ENCODE assay signal across 14 mouse cellular contexts in genomic region chr5:139804573-139805111, GRCm38 (mm10). TPM values are rescaled to one million over a fixed set of nuclear protein-coding genes. Genes with fewer than 3 reads are reported as not detected.
DNase-seq lines count a peak whose midpoint lies in the region; ATAC-seq and TF ChIP-seq lines count a peak whose summit lies in the region.
"Had no signal": no experiment of that assay in that cellular context is flagged by ENCODE, and none has a peak within 500 bp of the region (broad histone marks: within the 10 kb centered on the region; RNA-seq: fewer than 3 reads in every experiment).

No protein-coding gene starts in this region.

- H3K9me3 ChIP-seq in hindbrain, embryonic 11.5 days (ENCODE audit: control insufficient read depth, low read length): no peaks in the 10 kb centered on the region
- H3K9me3 ChIP-seq in hindbrain, embryonic 12.5 days (replicated peaks): no peaks in the 10 kb centered on the region
- no peaks in the 10 kb centered on the region for H3K9me3 ChIP-seq in intestine, embryonic 15.5 days

- ATAC-seq in hindbrain, embryonic 11.5 days (ENCODE audit: low FRiP score): no peak
- no peak for ATAC-seq in hindbrain, embryonic 12.5 days (ENCODE audit: low FRiP score)
- ATAC-seq in common myeloid progenitor, adult 5-6 weeks (replicated peaks; ENCODE audit: low read depth, poor library complexity, severe bottlenecking): peak; percentile 19
- peak; percentile 66 for ATAC-seq in intestine, embryonic 15.5 days

- H3K4me1 ChIP-seq in hindbrain, embryonic 11.5 days (replicated peaks; ENCODE audit: control insufficient read depth, insufficient read depth, low read length): no peaks in the 10 kb centered on the region; the same call in 1 of the 2 replicates
- peaks cover 18% of the 10 kb centered on the region for H3K4me1 ChIP-seq in hindbrain, embryonic 12.5 days
- H3K4me1 ChIP-seq in intestine, embryonic 15.5 days (replicated peaks): peaks cover 21% of the 10 kb centered on the region
- peaks cover 21% of the 10 kb centered on the region for H3K4me1 ChIP-seq in small intestine, adult 2 months (ENCODE audit: control insufficient read depth, insufficient read depth, insufficient read length, low read length)

- H3K36me3 ChIP-seq in hindbrain, embryonic 11.5 days (ENCODE audit: control insufficient read depth, insufficient read depth, low read length): 0 out of 2 replicates have a peak, but pooled peaks cover 3% of the 10 kb centered on the region
- H3K36me3 ChIP-seq in hindbrain, embryonic 12.5 days: peaks cover 23% of the 10 kb centered on the region
- peaks cover 16% of the 10 kb centered on the region for H3K36me3 ChIP-seq in intestine, embryonic 15.5 days
- peaks cover 64% of the 10 kb centered on the region for H3K36me3 ChIP-seq in small intestine, adult 2 months (ENCODE audit: control insufficient read depth, insufficient read depth, low read length)

- no peak for DNase-seq in hindbrain, embryonic 11.5 days (ENCODE audit: low spot score)
- no peak for DNase-seq in frontal cortex, adult 2 months (ENCODE audit: extremely low spot score in 1 of 2, low spot score in 1 of 2)
- no peak for DNase-seq in urinary bladder, postnatal 4 days (ENCODE audit: low spot score in 2 of 2)
- DNase-seq: adrenal gland, adult 2 months; cerebellum, adult 9-10 months; thymus, adult 18-20 months had no signal

- H3K27me3 ChIP-seq in hindbrain, embryonic 11.5 days (ENCODE audit: control insufficient read depth, insufficient read depth, low read length): no peaks in the 10 kb centered on the region
- peaks cover 28% of the 10 kb centered on the region for H3K27me3 ChIP-seq in hindbrain, embryonic 12.5 days
- H3K27me3 ChIP-seq in intestine, embryonic 15.5 days (replicated peaks): no peaks in the 10 kb centered on the region
- H3K27me3 ChIP-seq in small intestine, adult 2 months (ENCODE audit: control insufficient read depth, insufficient read depth, low read length): no peaks in the 10 kb centered on the region

- no peak for TF ChIP-seq POLR2A in small intestine, adult 2 months (IDR thresholded peaks at IDR 0.05; ENCODE audit: low read depth, low read length)

- H3K4me3 ChIP-seq in hindbrain, embryonic 11.5 days (ENCODE audit: low read depth, low read length): no peak overlapping the region
- H3K4me3 ChIP-seq in hindbrain, embryonic 12.5 days: no peak overlapping the region
- H3K4me3 ChIP-seq in intestine, embryonic 15.5 days (replicated peaks): no peak overlapping the region
- H3K4me3 ChIP-seq in small intestine, adult 2 months (ENCODE audit: low read depth, low read length): no peak overlapping the region
- H3K4me3 ChIP-seq: left cerebral cortex, adult 2 months had no signal

- no peak overlapping the region for H3K4me2 ChIP-seq in hindbrain, embryonic 11.5 days (replicated peaks; ENCODE audit: low read depth, low read length)
- no peak overlapping the region for H3K4me2 ChIP-seq in hindbrain, embryonic 12.5 days (replicated peaks)
- no peak overlapping the region for H3K4me2 ChIP-seq in intestine, embryonic 15.5 days (replicated peaks)

- 90% methylated on average over 11 of the region's 11 CpGs for WGBS in hindbrain, embryonic 11.5 days
- 88% methylated on average over 11 of the region's 11 CpGs for WGBS in hindbrain, embryonic 12.5 days
- WGBS in intestine, embryonic 15.5 days: 77% methylated on average over 11 of the region's 11 CpGs
- WGBS in small intestine, adult 2 months: 46% methylated on average over 11 of the region's 11 CpGs

- H3K27ac ChIP-seq in hindbrain, embryonic 11.5 days (ENCODE audit: low read depth, low read length): peak overlapping the region; percentile 49; the same call in 1 of the 2 replicates
- no peak overlapping the region for H3K27ac ChIP-seq in hindbrain, embryonic 12.5 days
- peak overlapping the region; percentile 54 for H3K27ac ChIP-seq in intestine, embryonic 15.5 days
- peak overlapping the region; percentile 90 for H3K27ac ChIP-seq in small intestine, adult 2 months (ENCODE audit: insufficient read depth, low read depth, low read length)
- H3K27ac ChIP-seq: left cerebral cortex, adult 2 months had no signal

- no peak overlapping the region for H3K9ac ChIP-seq in hindbrain, embryonic 11.5 days (ENCODE audit: low read depth, low read length)
- no peak overlapping the region for H3K9ac ChIP-seq in hindbrain, embryonic 12.5 days
- H3K9ac ChIP-seq in intestine, embryonic 15.5 days: no peak overlapping the region

- TF ChIP-seq CTCF in small intestine, adult 2 months (IDR thresholded peaks at IDR 0.05; ENCODE audit: extremely low read depth, insufficient read length, insufficient replicate concordance, low read depth, low read length): no peak

RNA-seq across cellular contexts. Expression of gene Mafk, which starts 13.3 kb away (rescaled TPM):
- 5.2 and 6.3 TPM in 2 replicates for polyA plus RNA-seq in hindbrain, embryonic 11.5 days (2014; fragmentation: Nextera tagmentation; extraction: Ambion mirVana)
- polyA plus RNA-seq in hindbrain, embryonic 12.5 days (2016; fragmentation: Nextera tagmentation; extraction: Ambion mirVana): 11.4 and 12.0 TPM in 2 replicates
- 36.0 and 38.4 TPM in 2 replicates for total RNA-seq in common myeloid progenitor, adult 5-6 weeks (2017)
- polyA plus RNA-seq in intestine, embryonic 15.5 days (2015; fragmentation: Nextera tagmentation; extraction: Ambion mirVana): 17.6 and 20.7 TPM in 2 replicates
- polyA plus RNA-seq in small intestine, adult 2 months (2012; rRNA removed): 27.1 and 70.9 TPM in 2 replicates
- polyA plus RNA-seq in frontal cortex, adult 2 months (2012; rRNA removed): 6.9 and 7.3 TPM in 2 replicates

RNA-seq across cellular contexts. Expression of gene Tmem184a, which starts 15.1 kb away (rescaled TPM):
- polyA plus RNA-seq in hindbrain, embryonic 11.5 days (2014; fragmentation: Nextera tagmentation; extraction: Ambion mirVana): 1.1 and 1.2 TPM in 2 replicates
- 0.43 and 1.4 TPM in 2 replicates for polyA plus RNA-seq in hindbrain, embryonic 12.5 days (2016; fragmentation: Nextera tagmentation; extraction: Ambion mirVana)
- total RNA-seq in common myeloid progenitor, adult 5-6 weeks (2017): 0.14 TPM in 1 of 2 replicates, not detected in the other
- 57.7 and 68.4 TPM in 2 replicates for polyA plus RNA-seq in intestine, embryonic 15.5 days (2015; fragmentation: Nextera tagmentation; extraction: Ambion mirVana)
- 277 and 416 TPM in 2 replicates for polyA plus RNA-seq in small intestine, adult 2 months (2012; rRNA removed)
- 0.10 and 0.34 TPM in 2 replicates for polyA plus RNA-seq in frontal cortex, adult 2 months (2012; rRNA removed)
- total RNA-seq: neutrophil, adult 5-6 weeks had no signal

RNA-seq across cellular contexts. Expression of gene Gm26938, which starts 21.6 kb away (rescaled TPM):
- polyA plus RNA-seq in hindbrain, embryonic 11.5 days (2014; fragmentation: Nextera tagmentation; extraction: Ambion mirVana): not detected in 2 replicates
- polyA plus RNA-seq in hindbrain, embryonic 12.5 days (2016; fragmentation: Nextera tagmentation; extraction: Ambion mirVana): not detected in 2 replicates
- not detected in 2 replicates for total RNA-seq in common myeloid progenitor, adult 5-6 weeks (2017)
- polyA plus RNA-seq in intestine, embryonic 15.5 days (2015; fragmentation: Nextera tagmentation; extraction: Ambion mirVana): 0.29 TPM in 1 of 2 replicates, not detected in the other
- polyA plus RNA-seq in small intestine, adult 2 months (2012; rRNA removed): 0.28 TPM in 1 of 2 replicates, not detected in the other
- polyA plus RNA-seq in frontal cortex, adult 2 months (2012; rRNA removed): not detected in 2 replicates
- total RNA-seq: adrenal gland, adult 2 months; gastrocnemius, postnatal 4 days; left cerebral cortex, adult 2 months; neutrophil, adult 5-6 weeks had no signal
- polyA plus RNA-seq: adrenal gland, adult 2 months; midbrain, embryonic 11.5 days had no signal

RNA-seq across cellular contexts. Expression of gene Psmg3, which starts 22.0 kb away (rescaled TPM):
- polyA plus RNA-seq in hindbrain, embryonic 11.5 days (2014; fragmentation: Nextera tagmentation; extraction: Ambion mirVana): 74.5 and 77.3 TPM in 2 replicates
- polyA plus RNA-seq in hindbrain, embryonic 12.5 days (2016; fragmentation: Nextera tagmentation; extraction: Ambion mirVana): 55.8 and 66.6 TPM in 2 replicates
- total RNA-seq in common myeloid progenitor, adult 5-6 weeks (2017): 24.5 and 24.8 TPM in 2 replicates
- 80.0 and 80.2 TPM in 2 replicates for polyA plus RNA-seq in intestine, embryonic 15.5 days (2015; fragmentation: Nextera tagmentation; extraction: Ambion mirVana)
- polyA plus RNA-seq in small intestine, adult 2 months (2012; rRNA removed): 18.2 and 20.9 TPM in 2 replicates
- 29.9 and 32.5 TPM in 2 replicates for polyA plus RNA-seq in frontal cortex, adult 2 months (2012; rRNA removed)

RNA-seq across cellular contexts. Expression of gene Ints1, which starts 29.2 kb away (rescaled TPM):
- polyA plus RNA-seq in hindbrain, embryonic 11.5 days (2014; fragmentation: Nextera tagmentation; extraction: Ambion mirVana): 26.3 and 28.3 TPM in 2 replicates
- 32.8 and 37.7 TPM in 2 replicates for polyA plus RNA-seq in hindbrain, embryonic 12.5 days (2016; fragmentation: Nextera tagmentation; extraction: Ambion mirVana)
- 20.4 and 32.7 TPM in 2 replicates for total RNA-seq in common myeloid progenitor, adult 5-6 weeks (2017)
- 22.2 and 25.4 TPM in 2 replicates for polyA plus RNA-seq in intestine, embryonic 15.5 days (2015; fragmentation: Nextera tagmentation; extraction: Ambion mirVana)
- polyA plus RNA-seq in small intestine, adult 2 months (2012; rRNA removed): 46.9 and 86.6 TPM in 2 replicates
- polyA plus RNA-seq in frontal cortex, adult 2 months (2012; rRNA removed): 70.4 and 73.5 TPM in 2 replicates

Comparison
In these comparisons a context has a peak if more than half of its experiments do, and no peak if none do; other contexts are left out.
1. ATAC-seq: peak in common myeloid progenitor, adult 5-6 weeks (single experiment) and intestine, embryonic 15.5 days (single experiment); none in hindbrain, embryonic 11.5 days (single experiment) and hindbrain, embryonic 12.5 days (single experiment).
2. RNA of gene Tmem184a, which starts 15.1 kb away (polyA plus RNA-seq): 277 to 416 TPM in small intestine, adult 2 months and 57.7 to 68.4 TPM in intestine, embryonic 15.5 days; 0.43 to 1.4 TPM in hindbrain, embryonic 12.5 days, 1.1 to 1.2 TPM in hindbrain, embryonic 11.5 days and 0.10 to 0.34 TPM in frontal cortex, adult 2 months; every median in the first group is over 10 times any median in the second.